Mouse (Mus musculus) liver, embryonic 14.5 days (tissue): ENCODE data around the gene Cntd1.

Experiments used
- CTCF ChIP-seq: IDR thresholded peaks from 2 replicates; pipeline ENCODE4 v1.5.1; 2016; ENCODE audit warnings: antibody characterized with exemption, low read depth, control low read depth
- EP300 ChIP-seq: IDR thresholded peaks from 2 replicates; pipeline ENCODE4 v1.6.1; 2016; ENCODE audit warnings: antibody characterized with exemption, low read depth

DNA sequence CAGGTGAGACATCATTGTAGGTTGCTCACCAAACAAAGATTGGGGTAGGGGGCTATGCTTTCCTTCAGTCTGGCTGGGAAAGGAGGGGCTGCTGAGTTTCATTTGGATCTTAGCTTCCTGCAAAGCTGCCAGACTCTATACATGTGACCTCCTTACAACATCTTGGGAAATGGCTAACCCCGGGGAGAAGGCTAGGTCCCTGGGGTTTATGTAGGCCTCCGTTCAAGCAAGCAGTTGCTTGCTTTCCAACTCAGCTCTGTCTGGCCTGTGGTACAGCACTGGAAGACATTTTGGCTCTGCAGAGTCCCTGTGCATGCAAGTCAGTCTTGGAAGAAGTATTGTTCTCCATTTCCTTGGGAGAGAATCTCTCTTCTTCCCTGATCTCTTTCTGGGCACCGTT is 53.7 kb downstream of the Cntd1 start:
- TF ChIP-seq CTCF (no peak), EP300 (no peak)
